Mouse (Mus musculus): ENCODE measurements around the gene Shisa9.

DNA sequence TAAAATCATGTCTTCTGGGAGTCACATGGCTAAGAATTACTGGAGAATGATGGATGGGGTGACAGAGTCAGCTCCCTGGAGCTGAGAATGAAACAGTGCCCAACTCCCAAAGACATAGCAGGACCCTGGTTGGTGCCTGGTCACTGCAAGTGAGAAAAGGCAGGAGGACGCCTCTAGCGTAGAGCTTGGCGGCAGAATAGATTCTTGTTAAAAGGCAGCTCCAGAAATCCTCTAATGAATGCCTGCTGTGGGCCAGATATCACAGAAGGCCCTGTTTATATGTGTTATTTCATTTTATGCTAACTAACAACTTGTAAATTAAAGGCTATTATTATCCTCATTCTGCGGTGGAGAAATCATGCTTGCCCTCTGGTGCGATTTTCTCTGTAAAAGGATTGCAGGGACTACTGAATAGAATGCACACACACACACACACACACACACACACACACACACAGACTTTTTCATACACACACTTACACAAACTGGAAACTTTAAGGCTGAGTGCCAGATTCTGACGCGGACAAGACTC, 110.9 kb downstream of the Shisa9 start:
- TF ChIP-seq CTCF (IDR thresholded peaks at IDR 0.05; ENCODE audit: low read depth) (no peak), EP300 (optimal IDR thresholded peaks at IDR 0.05) (no peak)

Data from stomach, postnatal 0 days (tissue).